10 mouse cellular contexts compared by ENCODE assay signal in genomic region chr7:139364936-139365830, GRCm38 (mm10). TPM values are rescaled to one million over a fixed set of nuclear protein-coding genes. Genes with fewer than 3 reads are reported as not detected.
DNase-seq lines count a peak whose midpoint lies in the region; ATAC-seq and TF ChIP-seq lines count a peak whose summit lies in the region.
"Had no signal": no experiment of that assay in that cellular context is flagged by ENCODE, and none has a peak within 500 bp of the region (broad histone marks: within the 10 kb centered on the region; RNA-seq: fewer than 3 reads in every experiment).

No protein-coding gene starts in this region.

- WGBS in heart, adult 2 months = 14% methylated on average over 13 of the region's 13 CpGs
- WGBS in limb, embryonic 10.5 days = 78% methylated on average over 13 of the region's 13 CpGs
- WGBS in stomach, postnatal 0 days = 45% methylated on average over 13 of the region's 13 CpGs
- 84% methylated on average over 13 of the region's 13 CpGs for WGBS in midbrain, postnatal 0 days

- DNase-seq in testis, postnatal 14 days (ENCODE audit: low spot score) = no peak
- peak; percentile 38 to 48 for DNase-seq in heart, adult 2 months
- no peak for DNase-seq in limb, embryonic 10.5 days (ENCODE audit: low spot score)
- no peak for DNase-seq in stomach, postnatal 0 days (ENCODE audit: low spot score)
- DNase-seq in gastrocnemius, postnatal 4 days (ENCODE audit: low spot score in 2 of 2) = no peak
- no peak for DNase-seq in midbrain, postnatal 0 days (ENCODE audit: low spot score)
- DNase-seq in right cerebral cortex, postnatal 10 days (ENCODE audit: low spot score in 2 of 2) = no peak
- DNase-seq: adrenal gland, adult 8-10 months had no signal

- TF ChIP-seq POLR2A in testis, adult 2 months (IDR thresholded peaks at IDR 0.05; ENCODE audit: control insufficient read depth, low read depth, low read length) = no peak
- TF ChIP-seq POLR2A in heart, adult 2 months (IDR thresholded peaks at IDR 0.05; ENCODE audit: insufficient read depth, low read depth, low read length) = 0 out of 2 replicates have a peak, but pooled peaks have one; percentile 13

- no peaks in the 10 kb centered on the region for H3K36me3 ChIP-seq in testis, adult 2 months (ENCODE audit: control insufficient read depth, insufficient read depth, low read length)
- peaks cover 26% of the 10 kb centered on the region for H3K36me3 ChIP-seq in heart, adult 2 months (ENCODE audit: control insufficient read depth, insufficient read depth, low read length)
- no peaks in the 10 kb centered on the region for H3K36me3 ChIP-seq in limb, embryonic 10.5 days
- no peaks in the 10 kb centered on the region for H3K36me3 ChIP-seq in stomach, postnatal 0 days (ENCODE audit: control insufficient read depth, insufficient read depth, low read length)
- no peaks in the 10 kb centered on the region for H3K36me3 ChIP-seq in midbrain, postnatal 0 days (ENCODE audit: insufficient read depth, low read length)

- no peaks in the 10 kb centered on the region for H3K27me3 ChIP-seq in testis, adult 2 months (ENCODE audit: control insufficient read depth, insufficient read depth, low read length)
- no peaks in the 10 kb centered on the region for H3K27me3 ChIP-seq in heart, adult 2 months (ENCODE audit: control insufficient read depth, insufficient read depth, low read length)
- no peaks in the 10 kb centered on the region for H3K27me3 ChIP-seq in limb, embryonic 10.5 days (ENCODE audit: low read depth, poor library complexity, severe bottlenecking)
- no peaks in the 10 kb centered on the region for H3K27me3 ChIP-seq in stomach, postnatal 0 days (ENCODE audit: control insufficient read depth, insufficient read depth, low read length)
- H3K27me3 ChIP-seq in midbrain, postnatal 0 days (ENCODE audit: insufficient read depth, low read length) = no peaks in the 10 kb centered on the region

- no peak for ATAC-seq in stomach, postnatal 0 days (ENCODE audit: low FRiP score, low TSS enrichment)
- ATAC-seq in midbrain, postnatal 0 days (ENCODE audit: low FRiP score) = no peak

- peaks cover 26% of the 10 kb centered on the region for H3K4me1 ChIP-seq in testis, adult 2 months (ENCODE audit: control insufficient read depth, insufficient read depth, low read length)
- peaks cover 55% of the 10 kb centered on the region for H3K4me1 ChIP-seq in heart, adult 2 months (ENCODE audit: control insufficient read depth, insufficient read depth, low read length)
- H3K4me1 ChIP-seq in limb, embryonic 10.5 days = peaks cover 54% of the 10 kb centered on the region
- H3K4me1 ChIP-seq in stomach, postnatal 0 days (replicated peaks; ENCODE audit: control insufficient read depth, insufficient read depth) = peaks cover 36% of the 10 kb centered on the region
- H3K4me1 ChIP-seq in midbrain, postnatal 0 days (ENCODE audit: insufficient read depth, low read length) = peaks cover 16% of the 10 kb centered on the region; the same call in 1 of the 2 replicates

- no peak for TF ChIP-seq CTCF in testis, adult 2 months (IDR thresholded peaks at IDR 0.05; ENCODE audit: control insufficient read depth, insufficient read depth, insufficient replicate concordance, low read depth, low read length)
- no peak for TF ChIP-seq CTCF in heart, adult 2 months (IDR thresholded peaks at IDR 0.05)
- no peak for TF ChIP-seq CTCF in stomach, postnatal 0 days (IDR thresholded peaks at IDR 0.05; ENCODE audit: low read depth)
- TF ChIP-seq CTCF in midbrain, postnatal 0 days (IDR thresholded peaks at IDR 0.05) = no peak

- no peak overlapping the region for H3K4me3 ChIP-seq in testis, adult 2 months (ENCODE audit: control insufficient read depth, low read depth, low read length)
- H3K4me3 ChIP-seq in heart, adult 2 months = no peak overlapping the region
- H3K4me3 ChIP-seq in limb, embryonic 10.5 days = no peak overlapping the region
- H3K4me3 ChIP-seq in stomach, postnatal 0 days (ENCODE audit: low read depth, low read length) = no peak overlapping the region
- H3K4me3 ChIP-seq in midbrain, postnatal 0 days (ENCODE audit: low read depth, low read length) = no peak overlapping the region

- intact Hi-C loops in heart, adult 2 months (cut with DNase I) = loop anchor here (1.0 kb wide), 1 partner anchor 58 kb away; no protein-coding TSS in a partner anchor

- H3K9me3 ChIP-seq in limb, embryonic 10.5 days (replicated peaks) = no peaks in the 10 kb centered on the region
- H3K9me3 ChIP-seq in stomach, postnatal 0 days (ENCODE audit: control insufficient read depth, low read length) = no peaks in the 10 kb centered on the region
- H3K9me3 ChIP-seq in midbrain, postnatal 0 days (ENCODE audit: low read length) = no peaks in the 10 kb centered on the region

- TF ChIP-seq EP300 in heart, adult 2 months (IDR thresholded peaks at IDR 0.05; ENCODE audit: insufficient read depth, low read depth, low read length) = peak; percentile 78; the same call in 1 of the 2 replicates
- no peak for TF ChIP-seq EP300 in stomach, postnatal 0 days (optimal IDR thresholded peaks at IDR 0.05)

- H3K27ac ChIP-seq in testis, adult 2 months (ENCODE audit: control insufficient read depth, insufficient read depth, low read depth, low read length) = peak overlapping the region; percentile 26; the same call in 1 of the 2 replicates
- H3K27ac ChIP-seq in heart, adult 2 months = peak overlapping the region; percentile 98
- peak overlapping the region; percentile 91 for H3K27ac ChIP-seq in limb, embryonic 10.5 days
- H3K27ac ChIP-seq in stomach, postnatal 0 days (replicated peaks) = peak overlapping the region; percentile 79
- H3K27ac ChIP-seq in midbrain, postnatal 0 days (ENCODE audit: low read depth, low read length) = no peak overlapping the region
- H3K27ac ChIP-seq: liver, embryonic 14.5 days had no signal

- H3K9ac ChIP-seq in heart, adult 2 months (ENCODE audit: low read depth, low read length) = peak overlapping the region; percentile 8
- H3K9ac ChIP-seq in stomach, postnatal 0 days (ENCODE audit: low read length) = no peak overlapping the region; the same call in 1 of the 2 replicates
- H3K9ac ChIP-seq in midbrain, postnatal 0 days (replicated peaks; ENCODE audit: low read length, poor library complexity, severe bottlenecking) = no peak overlapping the region
- H3K9ac ChIP-seq: liver, embryonic 14.5 days had no signal

- no peak overlapping the region for H3K4me2 ChIP-seq in stomach, postnatal 0 days (replicated peaks; ENCODE audit: low read depth)
- no peak overlapping the region for H3K4me2 ChIP-seq in midbrain, postnatal 0 days (ENCODE audit: low read depth, low read length, poor library complexity, severe bottlenecking)

- H3K79me2 ChIP-seq in heart, adult 2 months (replicated peaks; ENCODE audit: control insufficient read depth, insufficient read depth, low read length) = no peaks in the 10 kb centered on the region

RNA-seq across cellular contexts. Expression of gene Inpp5a, which starts 23.7 kb away (rescaled TPM):
- polyA plus RNA-seq in testis, adult 2 months (2012; rRNA removed) = 37.9 and 41.4 TPM in 2 replicates
- 100 to 1,000 TPM; 280 to 306 TPM for total RNA-seq in heart, adult 2 months (2021)
- 134 and 195 TPM in 2 replicates for polyA plus RNA-seq in heart, adult 2 months (2012; rRNA removed)
- 14.2 and 17.3 TPM in 2 replicates for polyA plus RNA-seq in limb, embryonic 10.5 days (2016; fragmentation: Nextera tagmentation; extraction: Ambion mirVana)
- 25.4 and 27.6 TPM in 2 replicates for polyA plus RNA-seq in stomach, postnatal 0 days (2015; fragmentation: Nextera tagmentation; extraction: Ambion mirVana)
- 100 to 1,000 TPM; 104 TPM for total RNA-seq in gastrocnemius, postnatal 4 days (2021)
- 15.1 and 20.9 TPM in 2 replicates for total RNA-seq in midbrain, postnatal 0 days (2014; rRNA removed)
- 20.4 and 21.2 TPM in 2 replicates for polyA plus RNA-seq in midbrain, postnatal 0 days (2015; fragmentation: Nextera tagmentation; extraction: Ambion mirVana)

Comparison
In these comparisons a context has a peak if more than half of its experiments do, and no peak if none do; other contexts are left out.
1. DNase-seq: peak in heart, adult 2 months (2 of 2); none in testis, postnatal 14 days (single experiment), limb, embryonic 10.5 days (single experiment), stomach, postnatal 0 days (single experiment), gastrocnemius, postnatal 4 days (0 of 2), midbrain, postnatal 0 days (single experiment) and right cerebral cortex, postnatal 10 days (0 of 2).